Mouse (Mus musculus): ENCODE measurements around the gene Abraxas1. TPM values are rescaled to one million over a fixed set of nuclear protein-coding genes. Genes with fewer than 3 reads are reported as not detected.

The Abraxas1 gene
- polyA plus RNA-seq, 1 experiment, result 8.4 TPM

Other genes starting within 250 kb of the Abraxas1 start
- 6.7 and 12.0 TPM in 2 replicates for gene Plac8, start 248.7 kb downstream of the Abraxas1 start, polyA plus RNA-seq (2012; rRNA removed)
- 137 and 149 TPM in 2 replicates for gene Coq2, start 145.8 kb downstream of the Abraxas1 start, polyA plus RNA-seq (2012; rRNA removed)
- 2.5 TPM in 2 replicates for gene Hpse, start 101.2 kb downstream of the Abraxas1 start, polyA plus RNA-seq (2012; rRNA removed)
- 37.6 and 38.1 TPM in 2 replicates for gene Helq, start 22.4 kb downstream of the Abraxas1 start, polyA plus RNA-seq (2012; rRNA removed)
- gene Mrps18c, start 22.3 kb downstream of the Abraxas1 start, polyA plus RNA-seq (2012; rRNA removed), result 46.7 and 48.2 TPM in 2 replicates
- 1.4 and 1.8 TPM in 2 replicates for gene Gpat3, start 24.7 kb upstream of the Abraxas1 start, polyA plus RNA-seq (2012; rRNA removed)

Data from frontal cortex, adult 2 months (tissue).